8 mouse cellular contexts compared by ENCODE assay signal in the genomic region with DNA sequence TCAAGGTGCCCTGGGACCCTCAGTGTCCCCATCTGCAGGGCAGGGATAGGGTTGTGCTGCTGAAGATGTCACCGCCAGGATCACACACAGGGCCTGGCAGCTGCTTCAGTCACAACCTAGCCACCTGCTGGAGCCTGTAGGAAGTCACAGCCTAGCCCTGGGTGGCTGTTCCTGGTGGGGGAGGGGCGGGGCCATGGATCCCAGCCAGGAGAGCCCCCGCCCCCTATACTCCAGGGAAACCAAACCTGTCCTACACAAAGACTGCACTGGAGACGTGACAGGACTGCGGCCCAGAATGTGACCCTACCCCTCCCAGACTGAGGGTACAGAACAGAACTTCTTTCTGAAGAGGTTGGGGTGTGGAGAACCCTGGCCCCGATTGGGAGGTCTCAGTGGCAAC. TPM values are rescaled to one million over a fixed set of nuclear protein-coding genes. Genes with fewer than 3 reads are reported as not detected.
A peak's percentile ranks its signal among the peaks of the same experiment; 100 is the strongest.
DNase-seq lines count a peak whose midpoint lies in the region; ATAC-seq and TF ChIP-seq lines count a peak whose summit lies in the region.

No protein-coding gene starts in this region.

- H3K4me1 ChIP-seq in forebrain, embryonic 11.5 days (replicated peaks; ENCODE audit: control insufficient read depth, insufficient read depth, low read length): peaks cover 18% of the 10 kb centered on the region
- peaks cover 38% of the 10 kb centered on the region for H3K4me1 ChIP-seq in forebrain, embryonic 15.5 days
- H3K4me1 ChIP-seq in hindbrain, embryonic 14.5 days (replicated peaks; ENCODE audit: control insufficient read depth, insufficient read depth, low read length): peaks cover 8% of the 10 kb centered on the region
- H3K4me1 ChIP-seq in lung, adult 2 months (ENCODE audit: control insufficient read depth, insufficient read depth, low read length): peaks cover 56% of the 10 kb centered on the region

- ATAC-seq in forebrain, embryonic 11.5 days (replicated peaks; ENCODE audit: low FRiP score): no peak
- ATAC-seq in forebrain, embryonic 15.5 days (replicated peaks): no peak
- ATAC-seq in common myeloid progenitor, adult 5-6 weeks (replicated peaks; ENCODE audit: low read depth, poor library complexity, severe bottlenecking): peak; percentile 45; the same call in 1 of the 2 replicates
- 0 out of 2 replicates have a peak, but pooled peaks have one; percentile 34 for ATAC-seq in hindbrain, embryonic 14.5 days (ENCODE audit: low FRiP score)

- 17% methylated on average over 6 of the region's 6 CpGs for WGBS in forebrain, embryonic 11.5 days
- 11% methylated on average over 6 of the region's 6 CpGs for WGBS in forebrain, embryonic 15.5 days
- 10% methylated on average over 6 of the region's 6 CpGs for WGBS in hindbrain, embryonic 14.5 days
- 33% methylated on average over 6 of the region's 6 CpGs for WGBS in lung, adult 2 months

- no peak overlapping the region for H3K9ac ChIP-seq in forebrain, embryonic 11.5 days (ENCODE audit: low read length)
- H3K9ac ChIP-seq in forebrain, embryonic 15.5 days (replicated peaks): no peak overlapping the region
- H3K9ac ChIP-seq in hindbrain, embryonic 14.5 days: no peak overlapping the region

- H3K4me3 ChIP-seq in forebrain, embryonic 11.5 days (ENCODE audit: low read depth, low read length): no peak overlapping the region
- no peak overlapping the region for H3K4me3 ChIP-seq in forebrain, embryonic 15.5 days
- H3K4me3 ChIP-seq in hindbrain, embryonic 14.5 days (replicated peaks; ENCODE audit: low read length): no peak overlapping the region
- H3K4me3 ChIP-seq in lung, adult 2 months (replicated peaks; ENCODE audit: extremely low read depth, low read depth, low read length): no peak overlapping the region

- no peaks in the 10 kb centered on the region for H3K9me3 ChIP-seq in forebrain, embryonic 11.5 days (ENCODE audit: control insufficient read depth, low read length)
- no peaks in the 10 kb centered on the region for H3K9me3 ChIP-seq in forebrain, embryonic 15.5 days
- H3K9me3 ChIP-seq in hindbrain, embryonic 14.5 days (ENCODE audit: control insufficient read depth, low read length): no peaks in the 10 kb centered on the region

- H3K36me3 ChIP-seq in forebrain, embryonic 11.5 days (ENCODE audit: control insufficient read depth, insufficient read depth, low read length): no peaks in the 10 kb centered on the region
- no peaks in the 10 kb centered on the region for H3K36me3 ChIP-seq in forebrain, embryonic 15.5 days
- H3K36me3 ChIP-seq in hindbrain, embryonic 14.5 days (replicated peaks; ENCODE audit: control insufficient read depth, insufficient read depth): no peaks in the 10 kb centered on the region

- peak; percentile 71 for DNase-seq in forebrain, embryonic 11.5 days (ENCODE audit: low spot score)
- DNase-seq in hindbrain, embryonic 14.5 days (ENCODE audit: low spot score): no peak
- peak; percentile 57 for DNase-seq in lung, adult 2 months
- no peak for DNase-seq in spleen, postnatal 4 days (ENCODE audit: low spot score in 2 of 2)
- DNase-seq in cerebellum, postnatal 25 days: no peak
- DNase-seq in layer of hippocampus, adult 9-11 months: no peak

- H3K27ac ChIP-seq in forebrain, embryonic 11.5 days (ENCODE audit: low read depth, low read length): no peak overlapping the region
- H3K27ac ChIP-seq in forebrain, embryonic 15.5 days (replicated peaks): no peak overlapping the region
- H3K27ac ChIP-seq in hindbrain, embryonic 14.5 days: no peak overlapping the region

- H3K4me2 ChIP-seq in forebrain, embryonic 11.5 days (ENCODE audit: low read depth, low read length, severe bottlenecking): no peak overlapping the region
- H3K4me2 ChIP-seq in forebrain, embryonic 15.5 days (replicated peaks): no peak overlapping the region
- no peak overlapping the region for H3K4me2 ChIP-seq in hindbrain, embryonic 14.5 days (replicated peaks)

- no peak for TF ChIP-seq POLR2A in lung, adult 2 months (IDR thresholded peaks at IDR 0.05; ENCODE audit: borderline replicate concordance, extremely low read depth, low read depth, low read length)

- TF ChIP-seq CTCF in lung, adult 2 months (IDR thresholded peaks at IDR 0.05; ENCODE audit: insufficient read depth, low read length): 0 out of 2 replicates have a peak, but pooled peaks have one; percentile 2

- peaks cover 7% of the 10 kb centered on the region for H3K27me3 ChIP-seq in forebrain, embryonic 11.5 days (ENCODE audit: control insufficient read depth, insufficient read depth, low read length)
- peaks cover 6% of the 10 kb centered on the region; the same call in 1 of the 2 replicates for H3K27me3 ChIP-seq in forebrain, embryonic 15.5 days
- peaks cover 34% of the 10 kb centered on the region for H3K27me3 ChIP-seq in hindbrain, embryonic 14.5 days (ENCODE audit: control insufficient read depth, insufficient read depth, low read length)

RNA-seq across cellular contexts. Expression of a gene that starts 3.4 kb away (rescaled TPM):
- 5.9 and 7.8 TPM in 2 replicates for polyA plus RNA-seq in forebrain, embryonic 11.5 days (2014; fragmentation: Nextera tagmentation; extraction: Ambion mirVana)
- 3.0 and 3.1 TPM in 2 replicates for polyA plus RNA-seq in forebrain, embryonic 15.5 days (2015; fragmentation: Nextera tagmentation; extraction: Ambion mirVana)
- total RNA-seq in common myeloid progenitor, adult 5-6 weeks (2017): 0.05 and 0.10 TPM in 2 replicates
- 2.6 and 2.9 TPM in 2 replicates for polyA plus RNA-seq in hindbrain, embryonic 14.5 days (2014; fragmentation: Nextera tagmentation; extraction: Ambion mirVana)
- 145 and 148 TPM in 2 replicates for polyA plus RNA-seq in lung, adult 2 months (2012; rRNA removed)

RNA-seq across cellular contexts. Expression of a gene that starts 34.9 kb away (rescaled TPM):
- 423 and 468 TPM in 2 replicates for polyA plus RNA-seq in forebrain, embryonic 11.5 days (2014; fragmentation: Nextera tagmentation; extraction: Ambion mirVana)
- 407 and 432 TPM in 2 replicates for polyA plus RNA-seq in forebrain, embryonic 15.5 days (2015; fragmentation: Nextera tagmentation; extraction: Ambion mirVana)
- total RNA-seq in common myeloid progenitor, adult 5-6 weeks (2017): 3,441 and 4,282 TPM in 2 replicates
- polyA plus RNA-seq in hindbrain, embryonic 14.5 days (2014; fragmentation: Nextera tagmentation; extraction: Ambion mirVana): 372 and 509 TPM in 2 replicates
- 2,052 and 2,661 TPM in 2 replicates for polyA plus RNA-seq in lung, adult 2 months (2012; rRNA removed)

RNA-seq across cellular contexts. Expression of a gene that starts 51.0 kb away (rescaled TPM):
- 200 and 207 TPM in 2 replicates for polyA plus RNA-seq in forebrain, embryonic 11.5 days (2014; fragmentation: Nextera tagmentation; extraction: Ambion mirVana)
- polyA plus RNA-seq in forebrain, embryonic 15.5 days (2015; fragmentation: Nextera tagmentation; extraction: Ambion mirVana): 201 and 206 TPM in 2 replicates
- 51.8 and 52.0 TPM in 2 replicates for total RNA-seq in common myeloid progenitor, adult 5-6 weeks (2017)
- polyA plus RNA-seq in hindbrain, embryonic 14.5 days (2014; fragmentation: Nextera tagmentation; extraction: Ambion mirVana): 148 and 149 TPM in 2 replicates
- 108 and 114 TPM in 2 replicates for polyA plus RNA-seq in lung, adult 2 months (2012; rRNA removed)

RNA-seq across cellular contexts. Expression of a gene that starts 51.0 kb away (rescaled TPM):
- 16.8 and 18.7 TPM in 2 replicates for polyA plus RNA-seq in forebrain, embryonic 11.5 days (2014; fragmentation: Nextera tagmentation; extraction: Ambion mirVana)
- polyA plus RNA-seq in forebrain, embryonic 15.5 days (2015; fragmentation: Nextera tagmentation; extraction: Ambion mirVana): 18.4 and 21.6 TPM in 2 replicates
- total RNA-seq in common myeloid progenitor, adult 5-6 weeks (2017): 9.2 and 11.8 TPM in 2 replicates
- polyA plus RNA-seq in hindbrain, embryonic 14.5 days (2014; fragmentation: Nextera tagmentation; extraction: Ambion mirVana): 40.6 and 40.9 TPM in 2 replicates
- 22.7 and 28.2 TPM in 2 replicates for polyA plus RNA-seq in lung, adult 2 months (2012; rRNA removed)

Comparison
In these comparisons a context has a peak if more than half of its experiments do, and no peak if none do; other contexts are left out.
1. ATAC-seq: peak in common myeloid progenitor, adult 5-6 weeks (single experiment) and hindbrain, embryonic 14.5 days (single experiment); none in forebrain, embryonic 11.5 days (single experiment) and forebrain, embryonic 15.5 days (single experiment).
2. DNase-seq: peak in forebrain, embryonic 11.5 days (single experiment) and lung, adult 2 months (single experiment); none in hindbrain, embryonic 14.5 days (single experiment), spleen, postnatal 4 days (0 of 2), cerebellum, postnatal 25 days (0 of 2) and layer of hippocampus, adult 9-11 months (single experiment).
3. RNA of a gene that starts 3.4 kb away (polyA plus RNA-seq): 145 to 148 TPM in lung, adult 2 months; 5.9 to 7.8 TPM in forebrain, embryonic 11.5 days, 3.0 to 3.1 TPM in forebrain, embryonic 15.5 days and 2.6 to 2.9 TPM in hindbrain, embryonic 14.5 days; every median in the first group is over 10 times any median in the second.